Mouse (Mus musculus) liver, embryonic 11.5 days (tissue): ENCODE data around the gene Gcm1. TPM values are rescaled to one million over a fixed set of nuclear protein-coding genes. Genes with fewer than 3 reads are reported as not detected.

ENCODE experiments used
- ATAC-seq: fragments of 200-750 bp; cut with Nextera tagmentation; replicated peaks from 2 replicates; pipeline ENCODE4 v1.8.0; 2017; ENCODE audit warnings: moderate number of reproducible peaks, mild to moderate bottlenecking, moderate TSS enrichment, moderate library complexity; ENCODE audit not compliant: low FRiP score
- DNase-seq: peaks from one replicate; pipeline ENCODE4 v3.0.0-alpha.2; 2017; ENCODE audit warnings: low spot score
- H3K27ac ChIP-seq: fragments of 300-500 bp; sonication (generic); 2 replicates; pipeline ENCODE4 v1.5.1; 2014; ENCODE audit warnings: mild to moderate bottlenecking, low read depth, low read length, control low read depth
- H3K27me3 ChIP-seq: fragments of 300-500 bp; sonication (generic); replicated peaks from 2 replicates; pipeline ENCODE4 v1.6.1; 2014; ENCODE audit warnings: low read length, mixed read lengths; ENCODE audit not compliant: control insufficient read depth, insufficient read depth
- H3K36me3 ChIP-seq: fragments of 300-500 bp; sonication (generic); 2 replicates; pipeline ENCODE4 v1.6.1; 2014; ENCODE audit warnings: mild to moderate bottlenecking, low read length, moderate library complexity, mixed read lengths; ENCODE audit not compliant: control insufficient read depth, insufficient read depth
- H3K4me1 ChIP-seq: fragments of 300-500 bp; sonication (generic); replicated peaks from 2 replicates; pipeline ENCODE4 v1.6.1; 2014; ENCODE audit warnings: low read length, mixed read lengths; ENCODE audit not compliant: control insufficient read depth, insufficient read depth
- H3K4me2 ChIP-seq: fragments of 300-500 bp; sonication (generic); 2 replicates; pipeline ENCODE4 v1.6.1; 2014; ENCODE audit warnings: mild to moderate bottlenecking, control low read depth, moderate library complexity
- H3K4me3 ChIP-seq: fragments of 300-500 bp; sonication (generic); 2 replicates; pipeline ENCODE4 v1.5.1; 2014; ENCODE audit warnings: low read depth, low read length, control low read depth
- H3K9ac ChIP-seq: fragments of 300-500 bp; sonication (generic); 2 replicates; pipeline ENCODE4 v1.6.1; 2014; ENCODE audit warnings: low read depth, low read length, control low read depth
- H3K9me3 ChIP-seq: fragments of 300-500 bp; sonication (generic); 2 replicates; pipeline ENCODE4 v1.6.1; 2016; ENCODE audit warnings: low read length, inconsistent platforms, mixed read lengths; ENCODE audit not compliant: control insufficient read depth
- WGBS: fragments of 180-500 bp; shearing (Covaris S2); extraction: QIAGEN DNeasy Blood & Tissue Kit; methylation state at CpG from one replicate; pipeline ENCODE4 v1.1.7; 2014; 5-methylcytosine and 5-hydroxymethylcytosine counted together
- polyA plus RNA-seq: library from polyadenylated mRNA; unstranded; fragments of >200 nt; fragmentation: Nextera tagmentation; extraction: Ambion mirVana; gene quantifications from 2 replicates; pipeline ENCODE4 v1.2.1, GENCODE M21; 2014

The Gcm1 gene
- polyA plus RNA-seq, 1 experiment from 2014 or later = not detected

DNA sequence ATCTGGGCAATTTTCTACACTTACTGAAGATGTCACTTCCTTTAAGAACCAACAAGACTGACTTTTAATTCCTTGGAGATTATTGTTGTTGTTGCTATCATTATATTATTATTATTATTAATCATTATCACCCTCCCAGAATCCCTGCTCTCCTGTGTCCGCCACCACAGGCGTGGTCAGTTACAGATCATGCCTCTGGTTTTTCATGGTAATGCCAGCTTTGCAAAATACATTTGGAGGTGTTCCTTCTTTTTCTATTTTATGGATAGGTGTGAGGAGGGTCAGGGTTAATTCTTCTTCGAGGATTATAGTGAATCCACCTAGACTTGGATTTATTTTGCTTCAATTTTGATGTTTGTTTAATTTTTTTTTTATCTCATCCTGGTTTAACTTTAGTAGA, 23.5 kb downstream of the Gcm1 start:
- Histone ChIP-seq H3K36me3 (no peaks in the 10 kb centered on the region), H3K9ac (no peak overlapping the region), H3K4me2 (no peak overlapping the region), H3K27ac (no peak overlapping the region), H3K9me3 (no peaks in the 10 kb centered on the region), H3K4me1 (no peaks in the 10 kb centered on the region), H3K4me3 (no peak overlapping the region), H3K27me3 (no peaks in the 10 kb centered on the region)
- no peak for ATAC-seq
- no peak for DNase-seq
- WGBS = 87% methylated on average over 3 of the region's 3 CpGs

DNA sequence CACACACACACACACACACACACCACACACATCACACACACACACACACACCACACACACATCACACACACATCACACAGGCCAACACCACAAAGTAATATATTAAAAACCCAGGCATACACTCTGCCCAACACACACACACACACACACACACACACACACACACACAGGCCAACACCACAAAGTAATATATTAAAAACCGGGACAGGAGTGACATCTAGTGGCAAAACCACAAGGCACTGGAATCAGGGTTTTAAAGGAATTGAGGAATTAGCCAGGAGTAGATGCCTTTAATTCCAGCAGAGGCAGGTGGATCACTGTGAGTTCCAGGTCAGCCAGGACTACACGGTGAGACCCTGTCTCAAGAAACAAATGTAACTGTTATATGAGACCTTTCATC, 26.5 kb downstream of the Gcm1 start:
- H3K27me3 ChIP-seq = no peaks in the 10 kb centered on the region
- ATAC-seq (no peak), DNase-seq (no peak)
- no peak overlapping the region for H3K27ac ChIP-seq
- H3K4me1 ChIP-seq = no peaks in the 10 kb centered on the region
- H3K36me3 ChIP-seq = peaks cover 12% of the 10 kb centered on the region
- no peak overlapping the region for H3K4me3 ChIP-seq
- WGBS = 45% methylated on average over 2 of the region's 2 CpGs
- H3K9ac ChIP-seq = no peak overlapping the region
- no peak overlapping the region for H3K4me2 ChIP-seq
- H3K9me3 ChIP-seq = no peaks in the 10 kb centered on the region

DNA sequence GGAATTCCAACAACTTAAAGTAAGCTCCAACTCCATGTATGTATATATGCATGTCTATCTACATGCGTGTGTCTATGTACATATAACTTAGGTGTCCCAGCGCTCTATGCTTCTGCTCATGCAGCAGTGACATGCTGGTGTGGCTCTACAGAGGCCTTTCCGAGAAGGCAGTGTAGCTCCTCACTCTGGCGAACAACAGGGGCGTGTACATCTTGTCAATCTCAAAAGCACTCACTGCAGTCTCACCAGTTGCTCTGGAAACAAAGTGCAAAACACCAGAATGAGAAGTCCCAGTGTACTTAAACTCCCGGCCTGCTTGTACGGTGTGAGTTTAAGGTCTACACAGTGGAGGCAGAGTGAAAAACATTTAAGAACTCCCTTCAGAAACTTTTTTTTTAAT, 30.1 kb downstream of the Gcm1 start:
- H3K27me3 ChIP-seq = no peaks in the 10 kb centered on the region
- H3K4me1 ChIP-seq = no peaks in the 10 kb centered on the region
- H3K9me3 ChIP-seq = no peaks in the 10 kb centered on the region

DNA sequence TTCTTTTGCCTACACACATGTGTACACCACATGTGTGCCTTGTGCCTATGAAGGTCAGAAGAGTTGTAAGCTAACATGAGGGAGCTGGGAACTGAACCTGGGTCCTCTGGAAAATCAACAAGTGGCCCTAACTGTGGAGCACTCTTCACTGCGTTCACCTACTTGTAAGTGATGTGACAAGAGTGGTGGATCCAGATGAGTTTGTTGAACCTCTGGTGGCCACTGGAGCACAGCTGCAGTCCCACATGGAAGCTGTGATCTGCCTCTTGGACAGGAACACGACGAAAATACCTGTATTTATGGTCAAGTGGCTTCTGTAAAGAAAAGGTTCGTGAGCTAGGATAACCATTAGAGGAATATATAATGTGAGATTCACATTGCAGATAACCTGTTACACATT, 32.6 kb downstream of the Gcm1 start:
- DNase-seq (no peak), ATAC-seq (no peak)
- Histone ChIP-seq H3K4me2 (no peak overlapping the region), H3K36me3 (peaks cover 38% of the 10 kb centered on the region), H3K27ac (no peak overlapping the region), H3K9me3 (no peaks in the 10 kb centered on the region), H3K27me3 (no peaks in the 10 kb centered on the region), H3K9ac (no peak overlapping the region), H3K4me1 (no peaks in the 10 kb centered on the region), H3K4me3 (no peak overlapping the region)
- WGBS = 90% methylated on average over 4 of the region's 4 CpGs

More for the DNA sequence above, 30.1 kb downstream of the Gcm1 start:
- no peak for ATAC-seq
- Histone ChIP-seq H3K9ac (no peak overlapping the region), H3K36me3 (peaks cover 38% of the 10 kb centered on the region), H3K4me2 (no peak overlapping the region), H3K27ac (no peak overlapping the region), H3K4me3 (no peak overlapping the region)
- 86% methylated on average over 7 of the region's 7 CpGs for WGBS
- no peak for DNase-seq

DNA sequence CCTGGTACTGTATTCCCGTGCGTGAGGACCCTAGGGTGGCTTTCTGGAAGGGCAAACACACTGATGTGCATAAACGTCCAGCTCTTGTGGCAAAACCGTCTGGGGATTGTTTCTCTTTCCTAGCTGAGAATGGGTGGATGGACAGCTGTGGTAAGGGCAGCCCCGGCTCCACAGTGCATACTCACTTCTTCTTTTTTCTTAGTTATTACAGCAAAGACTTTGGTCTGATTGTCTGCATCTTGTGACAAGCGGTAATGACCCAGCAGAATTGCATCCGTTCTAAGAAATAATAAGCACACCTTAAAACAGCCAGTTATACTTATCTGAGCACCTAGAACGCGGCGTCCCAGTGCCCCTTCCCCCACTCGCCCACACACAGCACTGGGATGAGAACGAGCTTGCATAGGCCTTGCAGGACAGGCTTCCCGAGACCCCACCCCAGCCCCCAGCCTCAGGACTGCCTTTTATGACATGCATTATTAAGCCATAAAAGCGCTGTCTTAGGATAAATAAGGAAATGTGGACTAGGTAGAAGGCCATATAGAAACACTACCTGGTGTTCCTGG, 34.1 kb downstream of the Gcm1 start:
- no peaks in the 10 kb centered on the region for H3K9me3 ChIP-seq
- peaks cover 34% of the 10 kb centered on the region for H3K36me3 ChIP-seq
- no peak overlapping the region for H3K9ac ChIP-seq
- no peak overlapping the region for H3K27ac ChIP-seq
- no peak overlapping the region for H3K4me3 ChIP-seq
- DNase-seq (no peak), ATAC-seq (no peak)
- no peak overlapping the region for H3K4me2 ChIP-seq
- no peaks in the 10 kb centered on the region for H3K27me3 ChIP-seq
- 83% methylated on average over 14 of the region's 14 CpGs for WGBS
- no peaks in the 10 kb centered on the region for H3K4me1 ChIP-seq

DNA sequence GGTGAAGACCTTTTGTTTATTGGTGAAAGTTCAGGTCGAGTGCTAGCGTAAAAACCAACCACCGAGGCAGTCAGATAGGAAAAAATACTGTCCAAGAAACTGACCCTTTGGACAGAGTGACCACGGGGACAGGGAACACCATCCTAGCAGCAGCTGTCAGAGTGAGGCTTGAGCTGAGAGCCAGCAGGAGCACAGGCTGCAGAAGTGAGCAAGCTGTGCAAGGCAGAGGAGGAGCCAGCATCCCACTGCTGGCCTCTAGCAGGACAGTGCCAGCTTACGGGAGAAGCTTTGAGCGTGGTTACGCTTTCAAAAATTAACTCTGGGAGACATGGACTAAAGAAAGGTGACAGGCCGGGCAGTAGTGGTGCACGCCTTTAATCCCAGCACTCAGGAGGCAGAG, 36.0 kb downstream of the Gcm1 start:
- no peak for DNase-seq
- H3K4me1 ChIP-seq = no peaks in the 10 kb centered on the region
- H3K36me3 ChIP-seq = peaks cover 30% of the 10 kb centered on the region
- no peak for ATAC-seq
- no peak overlapping the region for H3K4me2 ChIP-seq
- no peak overlapping the region for H3K9ac ChIP-seq
- no peak overlapping the region for H3K4me3 ChIP-seq
- no peaks in the 10 kb centered on the region for H3K9me3 ChIP-seq
- H3K27ac ChIP-seq = no peak overlapping the region
- WGBS = 91% methylated on average over 9 of the region's 9 CpGs
- no peaks in the 10 kb centered on the region for H3K27me3 ChIP-seq

DNA sequence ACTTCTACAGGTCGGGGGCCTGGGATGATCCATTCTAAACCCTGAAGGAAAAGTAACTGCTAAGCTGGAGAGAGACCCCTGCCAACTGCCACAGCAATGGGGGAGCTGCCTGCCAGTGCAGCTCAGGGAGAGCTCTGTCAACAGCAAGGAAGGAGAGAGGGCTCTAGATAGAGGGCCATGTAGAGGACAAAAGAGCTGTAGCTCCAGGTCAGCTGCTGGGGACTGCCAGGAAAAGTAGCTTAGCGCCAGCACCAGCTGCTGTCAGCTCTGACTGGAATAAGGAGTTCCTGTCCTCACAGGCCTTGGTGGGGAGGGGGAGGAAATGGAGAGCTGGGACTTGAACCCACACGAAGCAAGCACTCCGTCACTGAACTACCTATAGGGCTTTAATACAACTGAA, 36.8 kb downstream of the Gcm1 start:
- no peak overlapping the region for H3K4me3 ChIP-seq
- no peak overlapping the region for H3K27ac ChIP-seq
- DNase-seq = no peak
- ATAC-seq = no peak
- H3K27me3 ChIP-seq = no peaks in the 10 kb centered on the region
- H3K36me3 ChIP-seq = peaks cover 27% of the 10 kb centered on the region
- no peak overlapping the region for H3K4me2 ChIP-seq
- 72% methylated on average over 4 of the region's 4 CpGs for WGBS
- no peak overlapping the region for H3K9ac ChIP-seq
- no peaks in the 10 kb centered on the region for H3K9me3 ChIP-seq
- no peaks in the 10 kb centered on the region for H3K4me1 ChIP-seq

DNA sequence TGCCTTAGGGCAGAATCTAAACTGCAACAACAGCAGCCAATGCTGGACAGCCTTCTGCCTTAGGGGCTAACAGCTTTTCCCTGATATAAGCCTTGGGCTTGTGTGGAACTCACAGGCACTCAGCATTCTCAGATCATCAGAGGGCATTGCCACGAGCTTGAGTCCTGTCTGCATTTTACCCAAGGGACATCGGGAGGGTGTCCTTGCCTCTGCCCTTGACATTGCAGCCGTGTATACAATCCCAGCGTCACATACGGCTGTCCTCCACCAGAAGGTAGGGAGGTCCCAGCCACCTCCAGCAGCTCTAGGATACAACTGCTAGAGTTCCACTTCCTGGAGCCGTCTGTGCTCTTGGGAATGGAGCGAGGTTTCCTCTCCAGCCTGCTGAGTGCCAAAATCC, 37.2 kb downstream of the Gcm1 start:
- ATAC-seq = no peak
- 83% methylated on average over 7 of the region's 7 CpGs for WGBS

DNA sequence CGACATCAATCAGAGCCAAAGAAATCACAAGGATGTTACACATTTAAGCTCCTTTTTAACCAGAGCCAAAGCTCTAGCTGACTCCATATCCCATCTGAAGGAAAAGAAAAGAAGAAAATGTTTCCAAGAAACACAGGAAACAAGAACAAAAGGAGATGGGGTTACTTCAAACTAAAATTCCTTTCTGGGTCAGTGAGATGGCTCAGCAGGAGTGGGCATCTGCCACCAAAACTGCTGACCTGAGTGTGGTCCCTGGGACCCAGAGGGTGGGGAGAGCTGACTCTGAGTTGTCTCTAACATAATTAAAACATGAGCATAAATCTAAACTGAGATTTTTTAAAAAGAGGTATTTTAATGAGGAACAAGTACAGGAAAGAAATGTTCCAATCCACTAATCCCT, 38.2 kb downstream of the Gcm1 start:
- no peak for ATAC-seq
- no peak overlapping the region for H3K9ac ChIP-seq
- peaks cover 15% of the 10 kb centered on the region for H3K36me3 ChIP-seq
- no peaks in the 10 kb centered on the region for H3K27me3 ChIP-seq
- DNase-seq = no peak
- no peak overlapping the region for H3K27ac ChIP-seq
- H3K4me1 ChIP-seq = no peaks in the 10 kb centered on the region
- no peak overlapping the region for H3K4me2 ChIP-seq
- H3K9me3 ChIP-seq = no peaks in the 10 kb centered on the region
- no peak overlapping the region for H3K4me3 ChIP-seq
- WGBS = 85% methylated on average over 1 of the region's 1 CpGs

More for the DNA sequence above, 37.2 kb downstream of the Gcm1 start:
- no peak overlapping the region for H3K4me3 ChIP-seq
- no peaks in the 10 kb centered on the region for H3K9me3 ChIP-seq
- H3K27ac ChIP-seq = no peak overlapping the region
- no peaks in the 10 kb centered on the region for H3K4me1 ChIP-seq
- H3K9ac ChIP-seq = no peak overlapping the region
- H3K4me2 ChIP-seq = no peak overlapping the region
- no peaks in the 10 kb centered on the region for H3K27me3 ChIP-seq
- peaks cover 23% of the 10 kb centered on the region for H3K36me3 ChIP-seq
- no peak for DNase-seq
